Mouse (Mus musculus) intestine, postnatal 0 days (tissue): ENCODE data around the gene Ccdc194. TPM values are rescaled to one million over a fixed set of nuclear protein-coding genes. Genes with fewer than 3 reads are reported as not detected.

Source experiments
- ATAC-seq: fragments of 200-750 bp; cut with Nextera tagmentation; 2 replicates; pipeline ENCODE4 v1.8.0; 2017; ENCODE audit warnings: mild to moderate bottlenecking, moderate TSS enrichment, moderate library complexity
- H3K27ac ChIP-seq: fragments of 300-500 bp; sonication (generic); 2 replicates; pipeline ENCODE4 v1.5.1; 2014; ENCODE audit warnings: mild to moderate bottlenecking, low read depth, low read length, moderate library complexity
- H3K27me3 ChIP-seq: fragments of 300-500 bp; sonication (generic); replicated peaks from 2 replicates; pipeline ENCODE4 v1.6.1; 2014; ENCODE audit warnings: low read length, mixed read lengths; ENCODE audit not compliant: control insufficient read depth, insufficient read depth
- H3K36me3 ChIP-seq: fragments of 300-500 bp; sonication (generic); 2 replicates; pipeline ENCODE4 v1.6.1; 2014; ENCODE audit warnings: mild to moderate bottlenecking, moderate library complexity; ENCODE audit not compliant: control insufficient read depth, insufficient read depth
- H3K4me1 ChIP-seq: fragments of 300-500 bp; sonication (generic); replicated peaks from 2 replicates; pipeline ENCODE4 v1.6.1; 2014; ENCODE audit warnings: antibody characterized with exemption, low read length, mixed read lengths; ENCODE audit not compliant: control insufficient read depth, insufficient read depth
- H3K4me2 ChIP-seq: fragments of 300-500 bp; sonication (generic); replicated peaks from 2 replicates; pipeline ENCODE4 v1.6.1; 2014; ENCODE audit warnings: low read depth, mild to moderate bottlenecking, moderate library complexity
- H3K4me3 ChIP-seq: fragments of 300-500 bp; sonication (generic); 2 replicates; pipeline ENCODE4 v1.5.1; 2014; ENCODE audit warnings: low read depth, low read length
- H3K9ac ChIP-seq: fragments of 300-500 bp; sonication (generic); 2 replicates; pipeline ENCODE4 v1.6.1; 2014; ENCODE audit warnings: mild to moderate bottlenecking, low read depth, low read length
- H3K9me3 ChIP-seq: fragments of 300-500 bp; sonication (generic); 2 replicates; pipeline ENCODE4 v1.6.1; 2016; ENCODE audit warnings: mixed run types; ENCODE audit not compliant: control insufficient read depth
- CTCF ChIP-seq: sonication (generic); IDR thresholded peaks from 2 replicates; pipeline ENCODE4 v1.5.1; 2016; ENCODE audit warnings: low read depth, mild to moderate bottlenecking, control low read depth, antibody characterized with exemption, moderate library complexity
- WGBS: fragments of 180-500 bp; shearing (Covaris S2); extraction: QIAGEN DNeasy Blood & Tissue Kit; methylation state at CpG from one replicate; pipeline ENCODE4 v1.1.7; 2014; 5-methylcytosine and 5-hydroxymethylcytosine counted together
- polyA plus RNA-seq: library from polyadenylated mRNA; unstranded; fragments of >200 nt; fragmentation: Nextera tagmentation; extraction: Ambion mirVana; gene quantifications from 2 replicates; pipeline ENCODE4 v1.2.1, GENCODE M21; 2015

The Ccdc194 gene
- polyA plus RNA-seq, 1 experiment from 2014 or later = 0.08 TPM

GRCm38 (mm10) chr8:71497077-71497645 lies 28.4 kb downstream of the Ccdc194 start:
- no peak overlapping the region for H3K9ac ChIP-seq
- peaks cover 14% of the 10 kb centered on the region; the same call in 1 of the 2 replicates for H3K36me3 ChIP-seq
- no peak overlapping the region for H3K4me3 ChIP-seq
- no peak for ATAC-seq
- WGBS = 95% methylated on average over 1 of the region's 1 CpGs
- H3K4me2 ChIP-seq = no peak overlapping the region
- no peaks in the 10 kb centered on the region for H3K27me3 ChIP-seq
- no peak for TF ChIP-seq CTCF
- 0 out of 2 replicates have a peak overlapping the region, but pooled peaks have one; percentile 7 for H3K27ac ChIP-seq
- no peaks in the 10 kb centered on the region for H3K9me3 ChIP-seq
- peaks cover 3% of the 10 kb centered on the region for H3K4me1 ChIP-seq

- H3K9ac ChIP-seq = no peak overlapping the region
- H3K4me3 ChIP-seq = no peak overlapping the region
- peak; percentile 57 for TF ChIP-seq CTCF
- H3K9me3 ChIP-seq = no peaks in the 10 kb centered on the region
- 42% methylated on average over 11 of the region's 11 CpGs for WGBS
- 0 out of 2 replicates have a peak overlapping the region, but pooled peaks have one; percentile 7 for H3K27ac ChIP-seq
- no peak overlapping the region for H3K4me2 ChIP-seq
- no peak for ATAC-seq
- H3K4me1 ChIP-seq = peaks cover 3% of the 10 kb centered on the region
- H3K36me3 ChIP-seq = peaks cover 21% of the 10 kb centered on the region; the same call in 1 of the 2 replicates
- H3K27me3 ChIP-seq = no peaks in the 10 kb centered on the region
Observed at GRCm38 (mm10) chr8:71496481-71496880, 29.0 kb downstream of the Ccdc194 start.

GRCm38 (mm10) chr8:71495811-71496210 lies 29.7 kb downstream of the Ccdc194 start:
- WGBS = 70% methylated on average over 5 of the region's 5 CpGs
- no peak for ATAC-seq
- no peak overlapping the region for H3K4me3 ChIP-seq
- H3K9ac ChIP-seq = no peak overlapping the region
- no peaks in the 10 kb centered on the region for H3K9me3 ChIP-seq
- no peak for TF ChIP-seq CTCF
- peaks cover 27% of the 10 kb centered on the region; the same call in 1 of the 2 replicates for H3K36me3 ChIP-seq
- H3K27ac ChIP-seq = peak overlapping the region; percentile 64
- H3K4me2 ChIP-seq = no peak overlapping the region
- H3K27me3 ChIP-seq = no peaks in the 10 kb centered on the region
- peaks cover 3% of the 10 kb centered on the region for H3K4me1 ChIP-seq

- peak; percentile 82 for TF ChIP-seq CTCF
Observed at GRCm38 (mm10) chr8:71495039-71495438, 30.5 kb downstream of the Ccdc194 start.

GRCm38 (mm10) chr8:71488454-71488853 lies 37.1 kb downstream of the Ccdc194 start:
- no peaks in the 10 kb centered on the region for H3K9me3 ChIP-seq
- peak; percentile 90 for ATAC-seq
- no peaks in the 10 kb centered on the region for H3K27me3 ChIP-seq
- H3K4me2 ChIP-seq = peak overlapping the region; percentile 98
- TF ChIP-seq CTCF = 0 out of 2 replicates have a peak, but pooled peaks have one; percentile 17
- peaks cover 19% of the 10 kb centered on the region; the same call in 1 of the 2 replicates for H3K36me3 ChIP-seq
- peaks cover 9% of the 10 kb centered on the region for H3K4me1 ChIP-seq
- peak overlapping the region; percentile 62 for H3K9ac ChIP-seq
- under 1% methylated on average over 22 of the region's 22 CpGs for WGBS
- H3K4me3 ChIP-seq = peak overlapping the region; percentile 70
- H3K27ac ChIP-seq = peak overlapping the region; percentile 74; the same call in 1 of the 2 replicates

More at GRCm38 (mm10) chr8:71495039-71495438, 30.5 kb downstream of the Ccdc194 start:
- Histone ChIP-seq H3K4me1 (peaks cover 3% of the 10 kb centered on the region), H3K9me3 (no peaks in the 10 kb centered on the region), H3K4me2 (no peak overlapping the region), H3K9ac (no peak overlapping the region), H3K27ac (no peak overlapping the region), H3K4me3 (no peak overlapping the region), H3K36me3 (peaks cover 27% of the 10 kb centered on the region; the same call in 1 of the 2 replicates), H3K27me3 (no peaks in the 10 kb centered on the region)
- ATAC-seq = peak; percentile 28; the same call in 1 of the 2 replicates
- WGBS = 24% methylated on average over 16 of the region's 16 CpGs

- TF ChIP-seq CTCF = no peak
- WGBS = under 1% methylated on average over 33 of the region's 33 CpGs
Observed at GRCm38 (mm10) chr8:71487691-71488445, 37.6 kb downstream of the Ccdc194 start, which contains the start of gene Gtpbp3. Gene Gtpbp3, plus strand, starts transcription at chr8:71488103.

More at GRCm38 (mm10) chr8:71487691-71488445, 37.6 kb downstream of the Ccdc194 start, which contains the start of gene Gtpbp3:
- H3K4me1 ChIP-seq = peaks cover 9% of the 10 kb centered on the region
- H3K27ac ChIP-seq = peak within 1 kb of the TSS; percentile 74
- H3K9ac ChIP-seq = peak within 1 kb of the TSS; percentile 62
- H3K27me3 ChIP-seq = no peaks in the 10 kb centered on the region
- H3K4me2 ChIP-seq = peak within 1 kb of the TSS; percentile 98
- peak; percentile 29 for ATAC-seq
- H3K36me3 ChIP-seq = peaks cover 19% of the 10 kb centered on the region; the same call in 1 of the 2 replicates
- no peaks in the 10 kb centered on the region for H3K9me3 ChIP-seq
- H3K4me3 ChIP-seq = peak within 1 kb of the TSS; percentile 70
